ENCODE assay signal across 30 mouse cellular contexts in genomic region chr16:58430246-58430645, GRCm38 (mm10). TPM values are rescaled to one million over a fixed set of nuclear protein-coding genes. Genes with fewer than 3 reads are reported as not detected.
A peak's percentile ranks its signal among the peaks of the same experiment; 100 is the strongest.
DNase-seq lines count a peak whose midpoint lies in the region; ATAC-seq and TF ChIP-seq lines count a peak whose summit lies in the region.
"Had no signal": no experiment of that assay in that cellular context is flagged by ENCODE, and none has a peak within 500 bp of the region (broad histone marks: within the 10 kb centered on the region; RNA-seq: fewer than 3 reads in every experiment).

No protein-coding gene starts in this region.

- H3K27ac ChIP-seq in forebrain, postnatal 0 days (ENCODE audit: low read depth, low read length): no peak overlapping the region
- H3K27ac ChIP-seq in forebrain, embryonic 10.5 days: no peak overlapping the region
- H3K27ac ChIP-seq in lung, embryonic 14.5 days (ENCODE audit: low read depth): no peak overlapping the region
- H3K27ac ChIP-seq in lung, postnatal 0 days (ENCODE audit: low read length): no peak overlapping the region
- H3K27ac ChIP-seq: embryonic facial prominence, embryonic 15.5 days; forebrain, embryonic 12.5 days; forebrain, embryonic 15.5 days; heart, embryonic 15.5 days; hindbrain, embryonic 10.5 days; hindbrain, embryonic 13.5 days; intestine, embryonic 15.5 days had no signal

- ATAC-seq in forebrain, postnatal 0 days: peak; percentile 88
- no peak for ATAC-seq in lung, embryonic 14.5 days (ENCODE audit: insufficient read depth)
- ATAC-seq in lung, postnatal 0 days: no peak
- ATAC-seq: forebrain, embryonic 15.5 days; hindbrain, embryonic 16.5 days; intestine, embryonic 15.5 days; Patski had no signal

- WGBS in forebrain, postnatal 0 days: 58% methylated on average over 7 of the region's 7 CpGs
- 91% methylated on average over 7 of the region's 7 CpGs for WGBS in forebrain, embryonic 10.5 days
- 63% methylated on average over 7 of the region's 7 CpGs for WGBS in lung, embryonic 14.5 days
- WGBS in lung, postnatal 0 days: 54% methylated on average over 7 of the region's 7 CpGs

- no peak overlapping the region for H3K9ac ChIP-seq in forebrain, postnatal 0 days
- H3K9ac ChIP-seq in lung, embryonic 14.5 days: no peak overlapping the region
- H3K9ac ChIP-seq in lung, postnatal 0 days (replicated peaks; ENCODE audit: low read depth): no peak overlapping the region
- H3K9ac ChIP-seq: embryonic facial prominence, embryonic 15.5 days; forebrain, embryonic 12.5 days; forebrain, embryonic 15.5 days; heart, embryonic 12.5 days; heart, embryonic 15.5 days; hindbrain, embryonic 13.5 days; intestine, embryonic 15.5 days had no signal

- H3K4me2 ChIP-seq in forebrain, postnatal 0 days (ENCODE audit: low read depth): no peak overlapping the region
- H3K4me2 ChIP-seq in lung, embryonic 14.5 days: no peak overlapping the region
- no peak overlapping the region for H3K4me2 ChIP-seq in lung, postnatal 0 days (replicated peaks; ENCODE audit: low read depth, low read length)
- H3K4me2 ChIP-seq: embryonic facial prominence, embryonic 15.5 days; forebrain, embryonic 12.5 days; forebrain, embryonic 15.5 days; heart, embryonic 12.5 days; heart, embryonic 15.5 days; hindbrain, embryonic 13.5 days; intestine, embryonic 15.5 days had no signal

- peak; percentile 30 for DNase-seq in forebrain, postnatal 0 days
- DNase-seq in forebrain, embryonic 10.5 days (ENCODE audit: extremely low spot score, low spot score): no peak
- DNase-seq in lung, embryonic 14.5 days: peak; percentile 17
- DNase-seq in lung, postnatal 0 days (ENCODE audit: low spot score): no peak
- peak; percentile 33 to 58 for DNase-seq in right cerebral cortex, postnatal 10 days (ENCODE audit: low spot score in 2 of 2)
- no peak for DNase-seq in right cerebral cortex, postnatal 25 days
- DNase-seq: adrenal gland, adult 2 months; adrenal gland, postnatal 25 days; B cell, adult 2 months; cerebellum, adult 11-12 months; cerebellum, adult 8-10 months; cerebellum, postnatal 10 days; cerebellum, postnatal 36 days; embryo, embryonic 11 days; gastrocnemius, postnatal 25 days; heart, adult 18-20 months; heart, postnatal 10 days; heart, postnatal 36 days had no signal

- H3K4me3 ChIP-seq in forebrain, postnatal 0 days (ENCODE audit: low read depth, low read length): no peak overlapping the region
- no peak overlapping the region for H3K4me3 ChIP-seq in forebrain, embryonic 10.5 days
- no peak overlapping the region for H3K4me3 ChIP-seq in lung, embryonic 14.5 days (ENCODE audit: low read depth, low read length)
- H3K4me3 ChIP-seq in lung, postnatal 0 days (ENCODE audit: low read depth, low read length): no peak overlapping the region
- H3K4me3 ChIP-seq: embryonic facial prominence, embryonic 15.5 days; forebrain, embryonic 12.5 days; forebrain, embryonic 15.5 days; heart, embryonic 12.5 days; heart, embryonic 15.5 days; hindbrain, embryonic 10.5 days; hindbrain, embryonic 13.5 days; intestine, embryonic 15.5 days had no signal

- no peaks in the 10 kb centered on the region for H3K9me3 ChIP-seq in forebrain, postnatal 0 days (ENCODE audit: low read length)
- H3K9me3 ChIP-seq in forebrain, embryonic 10.5 days: no peaks in the 10 kb centered on the region
- no peaks in the 10 kb centered on the region for H3K9me3 ChIP-seq in lung, embryonic 14.5 days (ENCODE audit: low read depth, low read length)
- H3K9me3 ChIP-seq in lung, postnatal 0 days (ENCODE audit: low read length): no peaks in the 10 kb centered on the region
- H3K9me3 ChIP-seq: embryonic facial prominence, embryonic 15.5 days; forebrain, embryonic 12.5 days; forebrain, embryonic 15.5 days; G1E; heart, embryonic 12.5 days; heart, embryonic 15.5 days; hindbrain, embryonic 10.5 days; hindbrain, embryonic 13.5 days; intestine, embryonic 15.5 days had no signal

- H3K4me1 ChIP-seq in forebrain, postnatal 0 days (ENCODE audit: insufficient read depth): no peaks in the 10 kb centered on the region
- H3K4me1 ChIP-seq in forebrain, embryonic 10.5 days: no peaks in the 10 kb centered on the region
- H3K4me1 ChIP-seq in lung, embryonic 14.5 days (ENCODE audit: insufficient read depth): no peaks in the 10 kb centered on the region
- no peaks in the 10 kb centered on the region for H3K4me1 ChIP-seq in lung, postnatal 0 days (ENCODE audit: insufficient read depth, low read depth, low read length)
- H3K4me1 ChIP-seq: embryonic facial prominence, embryonic 15.5 days; forebrain, embryonic 12.5 days; forebrain, embryonic 15.5 days; hindbrain, embryonic 10.5 days; hindbrain, embryonic 13.5 days; intestine, embryonic 15.5 days had no signal

- no peak for TF ChIP-seq CTCF in forebrain, postnatal 0 days (IDR thresholded peaks at IDR 0.05; ENCODE audit: low read depth)
- no peak for TF ChIP-seq CTCF in lung, embryonic 14.5 days (IDR thresholded peaks at IDR 0.05; ENCODE audit: low read depth)
- TF ChIP-seq CTCF in lung, postnatal 0 days (IDR thresholded peaks at IDR 0.05): no peak

- no peak for TF ChIP-seq EP300 in lung, postnatal 0 days (IDR thresholded peaks at IDR 0.05)

- H3K36me3 ChIP-seq in forebrain, postnatal 0 days (ENCODE audit: insufficient read depth): no peaks in the 10 kb centered on the region
- H3K36me3 ChIP-seq in forebrain, embryonic 10.5 days (replicated peaks): peaks cover 45% of the 10 kb centered on the region
- H3K36me3 ChIP-seq in lung, embryonic 14.5 days (ENCODE audit: insufficient read depth): peaks cover 21% of the 10 kb centered on the region
- no peaks in the 10 kb centered on the region for H3K36me3 ChIP-seq in lung, postnatal 0 days (ENCODE audit: insufficient read depth, low read length)
- H3K36me3 ChIP-seq: forebrain, embryonic 15.5 days had no signal

- H3K27me3 ChIP-seq in forebrain, postnatal 0 days (ENCODE audit: insufficient read depth, low read length): no peaks in the 10 kb centered on the region
- H3K27me3 ChIP-seq in forebrain, embryonic 10.5 days (ENCODE audit: poor library complexity, severe bottlenecking): no peaks in the 10 kb centered on the region
- H3K27me3 ChIP-seq in lung, embryonic 14.5 days (ENCODE audit: insufficient read depth, low read length): no peaks in the 10 kb centered on the region
- no peaks in the 10 kb centered on the region for H3K27me3 ChIP-seq in lung, postnatal 0 days (replicated peaks; ENCODE audit: insufficient read depth, low read length)
- H3K27me3 ChIP-seq: CH12.LX; embryonic facial prominence, embryonic 15.5 days; forebrain, embryonic 12.5 days; forebrain, embryonic 15.5 days; heart, embryonic 12.5 days; heart, embryonic 15.5 days; hindbrain, embryonic 13.5 days; intestine, embryonic 15.5 days; Patski had no signal

RNA-seq across cellular contexts. Expression of gene Dcbld2, which starts 22.0 kb away (rescaled TPM):
- total RNA-seq in forebrain, postnatal 0 days (2014; rRNA removed): 21.0 and 24.7 TPM in 2 replicates
- 1.8 and 3.0 TPM in 2 replicates for polyA plus RNA-seq in forebrain, postnatal 0 days (2015; fragmentation: Nextera tagmentation; extraction: Ambion mirVana)
- polyA plus RNA-seq in forebrain, embryonic 10.5 days (2016; fragmentation: Nextera tagmentation; extraction: Ambion mirVana): 7.4 and 8.5 TPM in 2 replicates
- 14.2 and 17.3 TPM in 2 replicates for polyA plus RNA-seq in lung, embryonic 14.5 days (2014; fragmentation: Nextera tagmentation; extraction: Ambion mirVana)
- 3.3 and 4.7 TPM in 2 replicates for polyA plus RNA-seq in lung, postnatal 0 days (2015; fragmentation: Nextera tagmentation; extraction: Ambion mirVana)

Comparison
In these comparisons a context has a peak if more than half of its experiments do, and no peak if none do; other contexts are left out.
1. DNase-seq: peak in forebrain, postnatal 0 days (single experiment), lung, embryonic 14.5 days (single experiment) and right cerebral cortex, postnatal 10 days (2 of 2); none in forebrain, embryonic 10.5 days (single experiment), lung, postnatal 0 days (single experiment) and right cerebral cortex, postnatal 25 days (single experiment).